Mouse (Mus musculus) embryonic facial prominence, embryonic 14.5 days (tissue): ENCODE results near the gene Hes3. TPM values are rescaled to one million over a fixed set of nuclear protein-coding genes. Genes with fewer than 3 reads are reported as not detected.

Experiments used
- ATAC-seq: fragments of 200-750 bp; cut with Nextera tagmentation; 2 replicates; pipeline ENCODE4 v1.8.0; 2017; ENCODE audit warnings: low read depth, moderate number of reproducible peaks, moderate TSS enrichment
- DNase-seq: peaks from one replicate; pipeline ENCODE4 v3.0.0-alpha.2; 2015; ENCODE audit warnings: low spot score
- H3K27ac ChIP-seq: fragments of 300-500 bp; sonication (generic); replicated peaks from 2 replicates; pipeline ENCODE4 v1.5.1; 2014; ENCODE audit warnings: low read depth, mild to moderate bottlenecking, low read length, moderate library complexity
- H3K27me3 ChIP-seq: fragments of 300-500 bp; sonication (generic); replicated peaks from 2 replicates; pipeline ENCODE4 v1.6.1; 2014; ENCODE audit warnings: low read length; ENCODE audit not compliant: control insufficient read depth, insufficient read depth
- H3K36me3 ChIP-seq: fragments of 300-500 bp; sonication (generic); 2 replicates; pipeline ENCODE4 v1.6.1; 2014; ENCODE audit warnings: low read length, mixed read lengths; ENCODE audit not compliant: control insufficient read depth, insufficient read depth
- H3K4me1 ChIP-seq: fragments of 300-500 bp; sonication (generic); 2 replicates; pipeline ENCODE4 v1.6.1; 2014; ENCODE audit warnings: antibody characterized with exemption, low read length; ENCODE audit not compliant: control insufficient read depth, insufficient read depth
- H3K4me2 ChIP-seq: fragments of 300-500 bp; sonication (generic); 2 replicates; pipeline ENCODE4 v1.6.1; 2014; ENCODE audit warnings: low read depth, mild to moderate bottlenecking, low read length, moderate library complexity, mixed read lengths
- H3K4me3 ChIP-seq: fragments of 300-500 bp; sonication (generic); 2 replicates; pipeline ENCODE4 v1.5.1; 2014; ENCODE audit warnings: low read depth, mild to moderate bottlenecking, low read length
- H3K9ac ChIP-seq: fragments of 300-500 bp; sonication (generic); 2 replicates; pipeline ENCODE4 v1.6.1; 2014; ENCODE audit warnings: low read depth, mild to moderate bottlenecking, low read length, moderate library complexity, mixed read lengths
- H3K9me3 ChIP-seq: fragments of 300-500 bp; sonication (generic); 2 replicates; pipeline ENCODE4 v1.6.1; 2016; ENCODE audit warnings: low read length; ENCODE audit not compliant: control insufficient read depth
- WGBS: fragments of 180-500 bp; shearing (Covaris S2); extraction: QIAGEN DNeasy Blood & Tissue Kit; methylation state at CpG from one replicate; pipeline ENCODE4 v1.1.7; 2014; 5-methylcytosine and 5-hydroxymethylcytosine counted together
- polyA plus RNA-seq: library from polyadenylated mRNA; unstranded; fragments of >200 nt; fragmentation: Nextera tagmentation; extraction: Ambion mirVana; gene quantifications from 2 replicates; pipeline ENCODE4 v1.2.1, GENCODE M21; 2014

Gene Hes3
- polyA plus RNA-seq, 1 experiment from 2014 or later = not detected

DNA sequence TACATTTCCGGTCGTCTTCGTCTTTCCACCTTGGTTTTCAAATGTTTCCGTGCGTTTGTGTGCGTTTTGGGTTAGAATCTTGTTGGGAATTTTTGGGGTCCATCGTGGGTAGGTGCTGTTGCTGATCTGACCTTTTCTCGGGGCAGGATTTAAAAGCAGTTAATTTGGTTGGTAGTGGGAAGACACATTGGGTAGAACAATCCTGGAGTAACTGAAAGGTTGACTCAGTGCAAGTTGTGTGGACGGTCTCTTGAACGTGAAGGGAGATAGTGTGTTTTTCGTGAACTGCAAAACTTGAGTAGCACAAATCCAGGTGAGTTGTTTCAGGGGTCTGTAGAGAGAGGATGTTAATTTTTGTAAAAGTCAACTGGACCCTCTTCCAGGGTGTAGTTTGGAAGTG, 35.1 kb upstream of the Hes3 start:
- Histone ChIP-seq H3K4me2 (peak overlapping the region; percentile 82), H3K4me1 (peaks cover 12% of the 10 kb centered on the region), H3K9ac (peak overlapping the region; percentile 98), H3K36me3 (peaks cover 41% of the 10 kb centered on the region), H3K9me3 (no peaks in the 10 kb centered on the region), H3K27ac (peak overlapping the region; percentile 77; the same call in 1 of the 2 replicates), H3K4me3 (peak overlapping the region; percentile 99), H3K27me3 (no peaks in the 10 kb centered on the region)
- WGBS = 1% methylated on average over 11 of the region's 11 CpGs
- DNase-seq (no peak), ATAC-seq (no peak)

DNA sequence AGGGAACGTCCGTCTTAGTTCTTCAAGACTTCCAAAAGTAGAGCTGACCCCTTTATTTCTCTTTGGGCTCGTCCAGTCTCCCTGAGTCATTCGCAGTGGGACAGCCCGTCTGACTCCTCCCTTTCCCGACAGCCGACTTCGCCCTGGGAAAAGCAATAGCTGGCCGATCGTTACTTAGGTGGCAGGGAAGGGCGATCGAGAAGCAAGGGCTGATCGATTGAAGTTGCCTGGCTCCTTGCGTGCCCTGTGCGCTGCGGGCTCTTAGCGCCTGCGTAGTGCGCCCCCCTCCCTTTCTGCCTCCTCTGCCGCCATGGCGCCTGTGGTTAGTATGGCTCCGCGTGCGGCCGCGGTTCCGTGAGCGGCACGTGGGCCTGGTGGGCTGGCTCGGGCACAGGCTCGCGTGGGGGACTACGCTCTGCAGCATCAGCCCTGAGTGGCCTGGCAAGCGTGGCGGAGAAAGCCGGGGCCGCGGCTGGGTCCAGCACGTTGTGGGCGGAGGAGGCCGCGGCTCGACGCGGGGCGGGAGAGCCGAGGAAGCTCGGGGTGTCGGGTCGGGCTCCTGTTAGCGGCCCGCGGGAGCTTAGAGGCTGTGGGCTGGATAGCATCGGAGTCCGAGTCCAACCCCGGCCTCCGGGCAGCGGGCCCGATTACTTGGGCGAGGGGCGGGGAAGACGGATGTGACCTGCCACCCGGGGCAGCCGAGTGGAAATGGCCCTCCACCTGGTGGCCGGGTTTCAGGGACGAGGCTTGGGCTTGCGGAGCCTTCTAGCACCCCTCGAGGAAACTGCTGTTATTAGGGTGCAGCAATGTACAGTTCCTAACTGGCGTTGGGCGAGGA, 34.3 kb upstream of the Hes3 start, which contains the start of gene Rpl22:
TSS of gene Rpl22 (plus strand) at position 169 of the 838 bp plus-strand sequence.
- no peaks in the 10 kb centered on the region for H3K27me3 ChIP-seq
- DNase-seq (peak; percentile 99), ATAC-seq (peak; percentile 98)
- peak within 1 kb of the TSS; percentile 77 for H3K27ac ChIP-seq
- peaks cover 34% of the 10 kb centered on the region for H3K36me3 ChIP-seq
- 0% methylated on average over 30 of the region's 70 CpGs for WGBS
- H3K9ac ChIP-seq = peak within 1 kb of the TSS; percentile 98
- H3K4me1 ChIP-seq = peaks cover 12% of the 10 kb centered on the region
- peak within 1 kb of the TSS; percentile 82 for H3K4me2 ChIP-seq
- peak within 1 kb of the TSS; percentile 99 for H3K4me3 ChIP-seq
- no peaks in the 10 kb centered on the region for H3K9me3 ChIP-seq

DNA sequence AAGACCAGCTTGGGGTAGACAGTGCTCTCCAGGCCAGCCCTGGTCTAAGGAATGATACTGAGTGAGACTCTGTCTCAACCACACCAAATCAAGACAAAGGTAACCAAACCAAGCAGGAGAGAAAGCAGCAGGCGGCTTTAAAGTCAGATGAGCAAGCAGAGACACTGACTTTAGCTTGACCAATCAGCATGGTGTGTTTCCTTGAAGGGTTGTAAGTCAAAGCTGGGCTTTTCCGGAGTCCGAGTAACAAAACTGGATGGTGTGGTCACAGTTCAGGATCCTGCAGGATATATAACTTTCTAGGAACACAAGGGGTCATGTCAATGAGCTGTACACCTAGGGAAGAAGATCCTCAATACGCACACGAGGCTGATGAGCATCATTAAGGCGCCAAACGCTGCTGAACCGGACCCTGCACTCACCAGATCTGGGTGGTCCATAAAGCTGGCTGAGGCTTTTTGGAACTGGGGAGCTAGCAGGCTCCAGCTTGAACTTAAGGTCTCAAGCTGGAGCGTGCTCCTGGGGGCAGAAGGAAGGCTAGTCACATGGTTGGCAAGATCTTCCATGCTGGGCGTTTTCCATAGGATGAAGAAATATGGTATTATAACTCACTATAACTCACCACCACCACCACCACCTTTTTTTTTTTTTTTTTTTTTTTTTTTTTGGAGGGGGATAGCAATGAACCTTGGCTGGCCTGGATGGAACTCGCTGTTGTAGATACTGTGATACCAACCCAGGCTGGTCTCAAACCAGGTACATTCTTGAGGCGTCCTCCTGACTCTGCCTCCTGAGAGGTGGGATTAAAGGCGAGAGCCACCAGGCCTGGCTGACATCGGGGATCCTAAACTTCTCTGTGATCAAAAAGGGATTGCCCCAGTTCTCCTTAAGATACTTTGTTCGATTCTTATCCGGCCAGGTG, 33.4 kb upstream of the Hes3 start:
- Histone ChIP-seq H3K9ac (peak overlapping the region; percentile 45; the same call in 1 of the 2 replicates), H3K4me1 (peaks cover 12% of the 10 kb centered on the region), H3K9me3 (no peaks in the 10 kb centered on the region), H3K36me3 (peaks cover 25% of the 10 kb centered on the region), H3K27me3 (no peaks in the 10 kb centered on the region), H3K4me3 (peak overlapping the region; percentile 99), H3K4me2 (peak overlapping the region; percentile 46), H3K27ac (no peak overlapping the region; the same call in 1 of the 2 replicates)
- ATAC-seq = peak; percentile 13; the same call in 1 of the 2 replicates
- WGBS = 54% methylated on average over 16 of the region's 16 CpGs
- DNase-seq = no peak

DNA sequence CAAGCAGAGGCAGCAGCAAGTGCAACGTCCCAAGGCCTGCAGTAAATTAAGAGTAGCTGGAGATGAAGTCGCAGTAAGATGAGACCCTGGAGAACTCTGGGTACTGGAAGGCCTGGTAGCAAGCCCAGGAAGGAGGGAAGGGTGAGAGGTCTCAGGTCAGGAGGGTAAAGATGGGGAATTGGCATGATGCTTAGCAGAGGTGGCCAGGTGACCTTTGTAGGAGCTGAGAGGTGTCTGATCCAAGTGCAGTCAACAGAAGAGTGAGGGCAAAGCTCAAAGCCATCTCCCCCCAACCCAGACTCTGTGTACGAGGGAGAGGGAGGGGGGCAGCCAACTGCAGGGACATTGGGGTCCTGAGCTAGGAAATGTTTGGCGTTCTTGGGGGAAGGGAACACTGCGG, 30.0 kb upstream of the Hes3 start:
- no peaks in the 10 kb centered on the region for H3K9me3 ChIP-seq
- no peak overlapping the region for H3K4me3 ChIP-seq
- no peak overlapping the region for H3K4me2 ChIP-seq
- no peak overlapping the region for H3K9ac ChIP-seq
- no peaks in the 10 kb centered on the region for H3K36me3 ChIP-seq
- DNase-seq = no peak
- no peak for ATAC-seq
- WGBS = 45% methylated on average over 5 of the region's 5 CpGs
- H3K27me3 ChIP-seq = peaks cover 26% of the 10 kb centered on the region
- no peak overlapping the region for H3K27ac ChIP-seq
- H3K4me1 ChIP-seq = peaks cover 1% of the 10 kb centered on the region; the same call in 1 of the 2 replicates

DNA sequence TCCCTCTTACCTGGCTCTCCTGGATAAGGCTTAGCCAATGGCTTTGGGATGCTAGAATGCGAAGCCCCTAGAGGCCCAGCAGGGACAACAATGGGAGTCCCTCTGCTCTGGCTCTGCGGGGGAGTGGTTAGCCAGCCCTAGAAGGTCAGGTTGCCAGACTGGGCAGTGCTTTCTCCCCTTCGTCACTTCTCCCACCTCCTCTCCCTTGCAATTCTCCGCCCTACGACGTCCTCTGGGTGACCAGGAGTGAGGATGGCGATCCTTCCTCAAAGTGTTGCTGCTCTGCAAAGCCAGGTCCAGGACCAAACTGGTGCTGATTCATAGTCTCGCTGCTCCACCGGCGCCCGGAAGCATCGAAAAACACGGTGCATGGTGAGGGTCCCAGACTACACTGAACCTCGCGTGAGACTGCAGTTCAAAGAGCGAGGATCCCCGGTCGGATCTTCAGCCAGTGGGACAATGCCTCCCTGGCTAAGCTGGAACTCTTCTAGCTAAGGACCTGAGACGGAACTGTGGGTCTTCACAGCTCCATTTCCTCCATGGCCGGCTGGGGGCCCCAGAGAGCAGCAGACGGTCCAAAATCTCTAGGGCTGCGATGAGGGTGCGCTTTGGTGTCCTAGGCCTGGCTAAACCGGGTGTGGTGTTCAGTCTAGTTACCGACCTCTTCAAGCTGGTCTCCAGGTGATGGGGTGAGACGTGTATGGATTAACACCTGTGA, 27.2 kb upstream of the Hes3 start, which contains the start of gene Rnf207:
TSS of gene Rnf207 (minus strand) at position 477 of the 718 bp plus-strand sequence.
- no peak within 1 kb of the TSS; the same call in 1 of the 2 replicates for H3K9ac ChIP-seq
- 4% methylated on average over 26 of the region's 26 CpGs for WGBS
- no peak for ATAC-seq

DNA sequence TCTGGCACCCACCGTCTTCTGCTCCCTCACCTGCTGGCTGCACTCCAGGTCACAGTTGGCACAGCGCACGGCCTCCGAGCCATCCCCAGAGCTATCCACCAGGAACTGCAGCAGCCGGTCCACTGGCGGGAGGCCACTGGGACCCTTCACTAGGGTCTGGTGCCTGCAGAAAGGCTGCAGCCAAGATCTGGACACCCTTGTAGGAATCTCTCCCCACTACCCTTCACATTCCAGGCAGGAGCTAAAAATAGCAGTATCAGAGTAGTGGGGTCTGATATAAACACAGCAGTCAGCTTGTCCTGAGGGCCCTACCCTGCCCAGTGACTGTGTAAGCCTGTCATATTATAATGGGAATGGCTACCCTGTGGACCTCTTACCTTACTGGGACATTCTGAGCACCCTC, 26.2 kb upstream of the Hes3 start:
- Histone ChIP-seq H3K4me1 (peaks cover 6% of the 10 kb centered on the region; the same call in 1 of the 2 replicates), H3K36me3 (no peaks in the 10 kb centered on the region), H3K4me2 (no peak overlapping the region), H3K4me3 (no peak overlapping the region), H3K27ac (no peak overlapping the region), H3K9me3 (no peaks in the 10 kb centered on the region), H3K9ac (no peak overlapping the region), H3K27me3 (peaks cover 63% of the 10 kb centered on the region)
- WGBS = 83% methylated on average over 6 of the region's 6 CpGs
- no peak for DNase-seq
- no peak for ATAC-seq

More for the DNA sequence above, 27.2 kb upstream of the Hes3 start, which contains the start of gene Rnf207:
- H3K4me3 ChIP-seq = peak within 1 kb of the TSS; percentile 10; the same call in 1 of the 2 replicates
- no peak within 1 kb of the TSS for H3K27ac ChIP-seq
- DNase-seq = no peak
- no peaks in the 10 kb centered on the region for H3K36me3 ChIP-seq
- H3K4me2 ChIP-seq = peak within 1 kb of the TSS; percentile 47
- H3K4me1 ChIP-seq = peaks cover under 1% of the 10 kb centered on the region; the same call in 1 of the 2 replicates
- H3K27me3 ChIP-seq = peaks cover 53% of the 10 kb centered on the region
- H3K9me3 ChIP-seq = no peaks in the 10 kb centered on the region

DNA sequence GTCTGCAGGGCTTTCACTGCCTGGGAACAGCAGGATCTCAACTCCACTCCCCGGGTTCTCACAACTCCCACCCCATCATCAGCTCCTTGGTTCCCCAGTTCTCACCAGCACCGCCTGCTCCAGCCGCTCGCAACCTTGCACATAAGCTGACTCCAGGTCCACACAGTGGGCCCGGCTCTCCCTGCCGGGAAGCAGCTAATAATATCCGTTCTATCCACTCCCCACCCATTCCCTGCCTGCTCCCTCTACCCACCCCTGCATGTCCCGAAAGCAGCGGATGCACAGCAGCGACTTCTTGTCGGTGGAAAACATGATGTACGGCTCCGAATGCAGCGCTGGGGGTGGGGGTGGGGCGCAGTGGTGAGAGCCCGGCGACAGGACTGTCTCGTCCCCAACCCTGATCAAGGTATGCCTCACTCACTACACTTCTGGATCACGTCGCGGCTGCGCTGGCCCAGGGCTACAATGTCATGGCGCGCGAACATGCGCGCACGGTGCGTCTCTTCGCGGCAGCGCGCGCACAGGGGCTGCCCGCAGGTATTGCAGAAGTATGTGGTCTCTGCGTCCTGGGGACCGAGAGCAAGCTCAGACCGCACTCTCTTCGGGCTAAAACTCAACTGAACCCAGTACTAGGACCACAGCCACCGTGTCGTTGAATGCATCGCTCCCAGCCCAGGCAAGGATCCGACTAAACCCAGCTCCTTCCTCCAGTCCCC, 24.2 kb upstream of the Hes3 start:
- no peak overlapping the region for H3K27ac ChIP-seq
- H3K4me1 ChIP-seq = peaks cover 9% of the 10 kb centered on the region
- WGBS = under 1% methylated on average over 43 of the region's 43 CpGs
- H3K4me3 ChIP-seq = peak overlapping the region; percentile 35
- no peaks in the 10 kb centered on the region for H3K36me3 ChIP-seq
- DNase-seq (no peak), ATAC-seq (no peak)
- H3K27me3 ChIP-seq = peaks cover 83% of the 10 kb centered on the region
- no peaks in the 10 kb centered on the region for H3K9me3 ChIP-seq
- peak overlapping the region; percentile 34; the same call in 1 of the 2 replicates for H3K9ac ChIP-seq
- H3K4me2 ChIP-seq = peak overlapping the region; percentile 53
